Mouse (Mus musculus) heart, postnatal 0 days (tissue): Measurements from ENCODE around the gene Klf13. TPM values are rescaled to one million over a fixed set of nuclear protein-coding genes. Genes with fewer than 3 reads are reported as not detected.

ENCODE experiments used
- ATAC-seq: fragments of 200-750 bp; cut with Nextera tagmentation; 2 replicates; pipeline ENCODE4 v1.8.0; 2017; ENCODE audit warnings: low read depth, moderate number of reproducible peaks, moderate library complexity; ENCODE audit not compliant: insufficient read depth
- DNase-seq: peaks from one replicate; pipeline ENCODE4 v3.0.0-alpha.2; 2016; ENCODE audit warnings: low spot score
- H3K27ac ChIP-seq: fragments of 300-500 bp; sonication (generic); 2 replicates; pipeline ENCODE4 v1.5.1; 2014; ENCODE audit warnings: low read depth, mild to moderate bottlenecking
- H3K27me3 ChIP-seq: fragments of 300-500 bp; sonication (generic); 2 replicates; pipeline ENCODE4 v1.6.1; 2014; ENCODE audit warnings: low read length, mixed read lengths; ENCODE audit not compliant: control insufficient read depth, insufficient read depth
- H3K36me3 ChIP-seq: fragments of 300-500 bp; sonication (generic); replicated peaks from 2 replicates; pipeline ENCODE4 v1.6.1; 2014; ENCODE audit warnings: low read length, mixed read lengths; ENCODE audit not compliant: control insufficient read depth, insufficient read depth
- H3K4me1 ChIP-seq: fragments of 300-500 bp; sonication (generic); 2 replicates; pipeline ENCODE4 v1.6.1; 2014; ENCODE audit warnings: antibody characterized with exemption; ENCODE audit not compliant: control insufficient read depth, insufficient read depth
- H3K4me2 ChIP-seq: fragments of 300-500 bp; sonication (generic); 2 replicates; pipeline ENCODE4 v1.6.1; 2014; ENCODE audit warnings: low read depth, mild to moderate bottlenecking, low read length, moderate library complexity
- H3K4me3 ChIP-seq: fragments of 300-500 bp; sonication (generic); 2 replicates; pipeline ENCODE4 v1.5.1; 2014; ENCODE audit warnings: low read depth, low read length
- H3K9ac ChIP-seq: fragments of 300-500 bp; sonication (generic); replicated peaks from 2 replicates; pipeline ENCODE4 v1.6.1; 2014; ENCODE audit warnings: low read depth, low read length, mixed read lengths
- H3K9me3 ChIP-seq: fragments of 300-500 bp; sonication (generic); replicated peaks from 2 replicates; pipeline ENCODE4 v1.6.1; 2016; ENCODE audit warnings: low read length; ENCODE audit not compliant: control insufficient read depth
- CTCF ChIP-seq: IDR thresholded peaks from 2 replicates; pipeline ENCODE4 v1.5.1; 2016; ENCODE audit warnings: antibody characterized with exemption, control low read depth, low read depth
- EP300 ChIP-seq: IDR thresholded peaks from 2 replicates; pipeline ENCODE4 v1.6.1; 2016; ENCODE audit warnings: antibody characterized with exemption, low read depth
- WGBS: fragments of 180-500 bp; shearing (Covaris S2); extraction: QIAGEN DNeasy Blood & Tissue Kit; methylation state at CpG from one replicate; pipeline ENCODE4 v1.1.7; 2014; 5-methylcytosine and 5-hydroxymethylcytosine counted together
- polyA plus RNA-seq: library from polyadenylated mRNA; unstranded; fragments of >200 nt; fragmentation: Nextera tagmentation; extraction: Ambion mirVana; gene quantifications from 2 replicates; pipeline ENCODE4 v1.2.1, GENCODE M21; 2015
- total RNA-seq: library from RNA; depleted of rRNA; stranded (reverse); fragments of >200 nt; gene quantifications from 2 replicates; pipeline ENCODE4 v1.2.3, GENCODE M21; 2014; ENCODE audit warnings: low replicate concordance; rRNA removed

Gene Klf13
- total and polyA plus RNA-seq, 2 experiments from 2014 or later = 26.5 to 47.4 TPM

- peak; percentile 80 for DNase-seq
- Histone ChIP-seq H3K4me3 (peak overlapping the region; percentile 44), H3K27me3 (no peaks in the 10 kb centered on the region), H3K9ac (peak overlapping the region; percentile 53; the same call in 1 of the 2 replicates), H3K4me1 (peaks cover 11% of the 10 kb centered on the region; the same call in 1 of the 2 replicates), H3K27ac (peak overlapping the region; percentile 32), H3K36me3 (no peaks in the 10 kb centered on the region), H3K4me2 (peak overlapping the region; percentile 72), H3K9me3 (no peaks in the 10 kb centered on the region)
- 2% methylated on average over 22 of the region's 22 CpGs for WGBS
- peak; percentile 80 for ATAC-seq
- TF ChIP-seq CTCF = peak; percentile 21
- 0 out of 2 replicates have a peak, but pooled peaks have one; percentile 5 for TF ChIP-seq EP300
Observed at GRCm38 (mm10) chr7:63858571-63859152, 80.1 kb downstream of the Klf13 start.

- peaks cover 11% of the 10 kb centered on the region; the same call in 1 of the 2 replicates for H3K4me1 ChIP-seq
- WGBS = 80% methylated on average over 17 of the region's 17 CpGs
- DNase-seq = no peak
- peak overlapping the region; percentile 72 for H3K4me2 ChIP-seq
- H3K9ac ChIP-seq = no peak overlapping the region
- H3K4me3 ChIP-seq = no peak overlapping the region
- H3K36me3 ChIP-seq = no peaks in the 10 kb centered on the region
- no peak for ATAC-seq
- TF ChIP-seq EP300 (no peak; the same call in 1 of the 2 replicates), CTCF (no peak)
- no peaks in the 10 kb centered on the region for H3K27me3 ChIP-seq
- no peaks in the 10 kb centered on the region for H3K9me3 ChIP-seq
- H3K27ac ChIP-seq = no peak overlapping the region
Observed at GRCm38 (mm10) chr7:63857771-63858417, 80.8 kb downstream of the Klf13 start.

GRCm38 (mm10) chr7:63855283-63855682, 83.4 kb downstream of the Klf13 start:
- WGBS = 58% methylated on average over 4 of the region's 4 CpGs
- DNase-seq = peak; percentile 68
- peak; percentile 56 for ATAC-seq
- peaks cover 11% of the 10 kb centered on the region; the same call in 1 of the 2 replicates for H3K4me1 ChIP-seq
- no peaks in the 10 kb centered on the region for H3K27me3 ChIP-seq
- no peak for TF ChIP-seq EP300
- peak; percentile 91 for TF ChIP-seq CTCF
- no peak overlapping the region for H3K4me3 ChIP-seq
- H3K9ac ChIP-seq = no peak overlapping the region
- no peak overlapping the region for H3K27ac ChIP-seq
- no peaks in the 10 kb centered on the region for H3K9me3 ChIP-seq
- H3K4me2 ChIP-seq = no peak overlapping the region
- no peaks in the 10 kb centered on the region for H3K36me3 ChIP-seq

- Histone ChIP-seq H3K9ac (no peak overlapping the region), H3K9me3 (no peaks in the 10 kb centered on the region), H3K36me3 (no peaks in the 10 kb centered on the region), H3K27ac (no peak overlapping the region), H3K4me3 (no peak overlapping the region), H3K4me2 (no peak overlapping the region), H3K27me3 (no peaks in the 10 kb centered on the region), H3K4me1 (no peaks in the 10 kb centered on the region)
- TF ChIP-seq EP300 (no peak), CTCF (peak; percentile 54)
- peak; percentile 31 for DNase-seq
- WGBS = 41% methylated on average over 7 of the region's 7 CpGs
- peak; percentile 61; the same call in 1 of the 2 replicates for ATAC-seq
Observed at GRCm38 (mm10) chr7:63851841-63852533, 86.7 kb downstream of the Klf13 start.

Other genes starting within 250 kb of the Klf13 start
- gene E030018B13Rik, start 22.1 kb downstream of the Klf13 start, total RNA-seq = not detected in 2 replicates
- gene E030018B13Rik, start 22.1 kb downstream of the Klf13 start, polyA plus RNA-seq = 0.11 and 0.15 TPM in 2 replicates
- gene Trpm1, start 214.9 kb upstream of the Klf13 start, total RNA-seq = not detected in 2 replicates
- 0.14 and 0.21 TPM in 2 replicates for gene Trpm1, start 214.9 kb upstream of the Klf13 start, polyA plus RNA-seq